Mouse (Mus musculus) embryonic fibroblast, embryonic 13.5 days (primary cell): Measurements from ENCODE around the gene Tars. TPM values are rescaled to one million over a fixed set of nuclear protein-coding genes. Genes with fewer than 3 reads are reported as not detected.

Experiments used
- H3K27ac ChIP-seq: 2 replicates; pipeline ENCODE4 v1.5.1; 2012; ENCODE audit warnings: low read length, control low read depth, inconsistent platforms; ENCODE audit not compliant: insufficient read depth
- H3K4me1 ChIP-seq: 2 replicates; pipeline ENCODE4 v1.6.1; 2011; ENCODE audit warnings: low read length; ENCODE audit not compliant: control insufficient read depth, insufficient read depth
- H3K4me3 ChIP-seq: 2 replicates; pipeline ENCODE4 v1.5.1; 2011; ENCODE audit warnings: mild to moderate bottlenecking, control low read depth, low read length; ENCODE audit not compliant: insufficient read depth
- CTCF ChIP-seq: IDR thresholded peaks from 2 replicates; pipeline ENCODE4 v1.5.1; 2011; ENCODE audit warnings: mild to moderate bottlenecking, control low read depth, low read length, moderate library complexity, borderline replicate concordance; ENCODE audit not compliant: insufficient read depth
- POLR2A ChIP-seq: IDR thresholded peaks from 2 replicates; pipeline ENCODE4 v1.6.1; 2011; ENCODE audit warnings: low read depth, mild to moderate bottlenecking, control low read depth, low read length, moderate library complexity
- polyA plus RNA-seq: library from polyadenylated mRNA; stranded (reverse); fragments of >200 nt; gene quantifications from 2 replicates; pipeline ENCODE4 v1.2.4, GENCODE M21; 2011; ENCODE audit warnings: low read depth; ENCODE audit not compliant: missing spikeins, insufficient read length

Gene Tars
- polyA plus RNA-seq, 1 experiment, result 211 TPM

GRCm38 (mm10) chr15:11364795-11365194 lies 34.7 kb downstream of the Tars start:
- Histone ChIP-seq H3K4me3 (no peak overlapping the region), H3K27ac (no peak overlapping the region), H3K4me1 (no peaks in the 10 kb centered on the region)
- TF ChIP-seq POLR2A (no peak), CTCF (no peak)

- TF ChIP-seq CTCF (no peak), POLR2A (no peak)
- H3K27ac ChIP-seq, result no peak overlapping the region
- H3K4me1 ChIP-seq, result no peaks in the 10 kb centered on the region
- no peak overlapping the region for H3K4me3 ChIP-seq
These were observed 35.4 kb downstream of the Tars start for GRCm38 (mm10) chr15:11364112-11364511.

GRCm38 (mm10) chr15:11361824-11362223 lies 37.6 kb downstream of the Tars start:
- Histone ChIP-seq H3K4me1 (no peaks in the 10 kb centered on the region), H3K4me3 (no peak overlapping the region), H3K27ac (no peak overlapping the region)
- TF ChIP-seq CTCF (no peak), POLR2A (no peak)

- H3K4me3 ChIP-seq, result no peak overlapping the region
- TF ChIP-seq POLR2A (no peak), CTCF (no peak)
- H3K27ac ChIP-seq, result no peak overlapping the region
- H3K4me1 ChIP-seq, result no peaks in the 10 kb centered on the region
These were observed 38.6 kb downstream of the Tars start for GRCm38 (mm10) chr15:11360888-11361287.

- Histone ChIP-seq H3K4me1 (no peaks in the 10 kb centered on the region), H3K4me3 (no peak overlapping the region), H3K27ac (no peak overlapping the region)
- TF ChIP-seq CTCF (no peak), POLR2A (no peak)
These were observed 42.0 kb downstream of the Tars start for GRCm38 (mm10) chr15:11357501-11357900.

- TF ChIP-seq CTCF (no peak; the same call in 1 of the 2 replicates), POLR2A (no peak)
- no peaks in the 10 kb centered on the region for H3K4me1 ChIP-seq
- no peak overlapping the region for H3K4me3 ChIP-seq
- H3K27ac ChIP-seq, result no peak overlapping the region
These were observed 43.6 kb downstream of the Tars start for GRCm38 (mm10) chr15:11355865-11356264.

- Histone ChIP-seq H3K4me1 (no peaks in the 10 kb centered on the region), H3K4me3 (no peak overlapping the region), H3K27ac (no peak overlapping the region)
- no peak for TF ChIP-seq POLR2A
- no peak for TF ChIP-seq CTCF
These were observed 59.8 kb downstream of the Tars start for GRCm38 (mm10) chr15:11339467-11340180.
